Mouse (Mus musculus): Measurements from ENCODE around the gene Rorb.

Rorb gene

DNA sequence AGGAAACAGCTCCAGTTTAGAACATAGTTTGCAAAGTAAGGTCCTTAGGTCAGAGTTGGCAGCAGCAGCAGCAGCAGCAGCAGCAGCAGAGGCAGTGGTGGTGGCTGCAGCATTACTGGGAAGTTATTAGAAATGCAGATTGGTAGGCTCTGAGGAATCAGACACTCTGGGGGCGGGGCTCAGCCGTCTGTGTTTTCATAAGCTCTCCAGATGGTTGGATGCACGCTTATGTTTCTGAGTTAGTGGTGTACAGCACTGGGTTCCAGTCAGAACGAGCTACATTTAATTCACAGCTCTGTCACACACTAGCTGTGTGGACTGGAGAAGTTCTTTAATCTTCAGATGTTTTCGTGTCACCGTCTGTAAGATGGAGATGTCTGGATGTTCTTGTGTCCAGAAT, 105.9 kb downstream of the Rorb start:
- DNase-seq (ENCODE audit: low spot score in 2 of 2), result no peak

DNA sequence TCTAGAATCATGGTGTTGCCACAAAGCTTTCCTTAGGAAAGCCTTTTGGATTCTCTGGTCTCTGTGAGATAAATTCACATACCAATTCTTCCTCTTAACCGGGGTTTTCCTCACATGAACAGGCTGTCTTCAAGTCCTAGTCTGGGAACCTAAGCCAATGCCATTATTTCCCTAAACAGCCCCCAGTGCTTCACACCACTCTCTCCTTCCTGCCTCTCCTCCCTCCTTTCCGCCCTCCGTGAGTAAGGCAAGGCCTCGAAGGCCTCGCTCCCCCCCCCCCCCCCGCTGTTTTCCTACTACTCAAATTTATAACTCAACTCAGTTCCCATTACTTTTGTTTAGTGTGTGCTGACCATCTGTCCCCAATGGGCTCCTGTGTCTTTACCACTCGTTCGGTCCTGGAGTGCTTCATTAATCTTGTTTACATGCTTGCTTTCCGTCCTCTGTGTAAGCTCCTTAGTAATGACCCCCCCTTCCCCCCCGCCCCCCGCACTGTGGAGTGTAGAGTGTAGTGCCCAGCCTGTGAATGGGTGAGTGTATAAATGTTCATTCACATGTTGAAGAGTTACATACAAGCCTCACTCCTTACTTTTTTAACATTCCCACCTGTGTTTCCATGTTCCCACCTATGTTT, 106.9 kb downstream of the Rorb start:
- no peak for DNase-seq (ENCODE audit: low spot score in 2 of 2)

DNA sequence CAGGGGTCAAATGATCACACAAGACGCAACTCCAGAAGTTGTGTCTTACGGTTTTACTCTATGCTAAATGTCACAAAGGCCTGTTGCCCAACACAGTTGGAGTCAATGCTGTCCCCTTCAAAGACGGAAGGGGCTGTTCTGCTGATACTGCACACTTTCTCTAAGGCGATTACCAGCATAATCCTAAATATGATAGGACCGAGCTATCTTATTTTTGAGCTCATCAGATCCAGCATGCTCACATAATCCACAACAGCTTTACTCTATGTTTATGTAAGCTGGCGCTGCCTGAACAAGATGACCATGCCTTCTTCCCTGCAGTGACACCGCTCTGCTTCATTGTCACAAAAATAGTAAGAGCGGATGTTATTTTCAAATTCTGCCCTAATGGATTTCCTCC, 112.0 kb downstream of the Rorb start:
- DNase-seq (ENCODE audit: low spot score in 2 of 2), result no peak

DNA sequence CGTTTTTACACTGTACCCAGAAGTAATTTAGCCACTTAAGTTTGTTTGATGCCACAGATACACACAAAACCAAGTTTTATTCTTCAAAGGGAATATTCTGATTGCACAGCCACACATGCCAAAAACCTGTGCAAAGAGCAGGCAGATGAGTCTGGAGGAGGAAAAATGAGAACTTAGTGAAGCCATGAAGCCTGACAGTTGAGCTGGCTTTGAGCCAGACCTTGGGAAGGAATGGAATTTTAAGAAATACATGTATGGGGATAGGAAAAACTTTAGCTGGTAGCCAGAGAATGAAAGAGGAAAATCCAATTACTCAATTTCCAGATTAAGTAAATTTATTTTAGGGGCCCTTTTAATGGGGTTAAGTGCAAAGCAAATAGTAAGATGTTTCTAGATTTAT, 113.3 kb downstream of the Rorb start:
- DNase-seq (ENCODE audit: low spot score in 2 of 2), result no peak

DNA sequence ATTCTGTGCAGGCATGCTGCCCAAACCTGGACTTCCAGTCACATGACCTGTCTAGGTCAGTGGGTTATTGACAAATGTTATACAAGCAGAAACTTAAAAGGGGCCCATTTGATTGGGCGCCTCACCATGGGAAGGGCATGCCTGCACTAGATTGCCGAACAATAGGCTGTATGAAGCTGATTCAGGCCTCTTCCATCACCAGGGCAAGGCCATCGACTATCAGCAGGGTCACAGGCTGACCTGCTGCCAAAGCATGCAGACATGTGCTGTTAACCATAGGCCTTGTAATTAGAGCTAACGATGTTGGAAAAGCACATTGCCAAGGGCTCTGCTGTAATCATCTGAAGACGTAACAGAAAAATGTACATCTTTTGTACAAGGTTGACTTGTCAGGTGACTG, 131.0 kb downstream of the Rorb start:
- no peak for DNase-seq (ENCODE audit: low spot score in 2 of 2)

DNA sequence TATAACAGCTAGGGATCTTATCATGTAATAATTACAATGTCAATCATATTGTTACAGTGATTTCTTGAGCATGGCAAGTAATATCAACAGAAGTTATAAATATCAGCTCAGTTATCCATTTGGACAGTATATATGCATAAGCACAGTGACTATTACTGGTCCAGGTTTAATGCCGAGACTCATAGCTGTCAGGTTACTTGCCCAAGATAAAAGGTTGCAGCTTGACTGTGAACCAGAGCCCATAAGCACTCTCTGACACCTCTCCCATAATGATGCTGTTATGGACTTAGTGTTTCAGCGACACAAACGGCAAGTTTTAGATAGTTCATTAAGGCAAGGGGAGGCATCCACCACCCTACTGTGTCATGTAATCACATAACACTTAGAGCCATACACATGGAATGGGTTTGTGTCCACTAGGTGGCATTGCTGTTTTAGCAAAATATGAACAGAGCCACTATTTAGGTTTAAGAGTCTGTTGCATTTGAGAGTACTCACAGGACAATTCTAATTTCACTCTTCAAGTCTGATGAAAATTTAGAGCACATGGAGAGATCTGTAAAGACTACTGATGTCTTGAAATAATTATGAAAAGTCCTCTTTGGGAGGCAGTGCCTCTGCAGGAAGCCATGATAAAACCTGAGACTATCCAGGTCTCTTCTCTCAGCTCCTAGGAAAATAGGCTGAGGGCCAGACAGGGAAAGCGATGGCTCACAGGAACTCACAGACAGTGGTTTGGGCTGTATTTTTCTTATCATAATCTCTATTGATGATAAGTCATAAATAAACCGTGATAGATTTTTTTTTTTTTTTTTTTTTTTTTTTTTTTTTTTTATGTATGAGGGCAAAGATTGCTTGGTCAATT, 136.0 kb downstream of the Rorb start:
- DNase-seq (ENCODE audit: low spot score in 2 of 2), result no peak

DNA sequence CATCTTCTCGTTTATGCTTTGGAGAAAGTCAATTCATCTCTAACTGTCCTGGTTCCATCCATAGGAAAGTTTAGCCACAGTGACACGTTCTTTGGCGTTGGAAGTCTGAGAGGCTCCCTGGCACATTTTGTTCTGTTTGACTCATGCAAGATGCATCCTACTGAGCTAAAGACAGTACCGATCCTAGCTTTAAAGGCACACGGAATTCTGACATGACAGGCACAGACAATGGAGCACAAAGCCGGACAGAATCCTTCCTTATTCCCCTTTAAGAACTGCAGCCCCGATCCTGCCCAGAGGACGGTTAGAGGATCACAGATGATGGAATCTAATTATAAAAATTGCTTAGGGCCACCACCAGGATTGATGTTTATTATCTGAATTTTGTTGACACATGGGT, 141.6 kb downstream of the Rorb start:
- no peak for DNase-seq (ENCODE audit: low spot score in 2 of 2)

DNA sequence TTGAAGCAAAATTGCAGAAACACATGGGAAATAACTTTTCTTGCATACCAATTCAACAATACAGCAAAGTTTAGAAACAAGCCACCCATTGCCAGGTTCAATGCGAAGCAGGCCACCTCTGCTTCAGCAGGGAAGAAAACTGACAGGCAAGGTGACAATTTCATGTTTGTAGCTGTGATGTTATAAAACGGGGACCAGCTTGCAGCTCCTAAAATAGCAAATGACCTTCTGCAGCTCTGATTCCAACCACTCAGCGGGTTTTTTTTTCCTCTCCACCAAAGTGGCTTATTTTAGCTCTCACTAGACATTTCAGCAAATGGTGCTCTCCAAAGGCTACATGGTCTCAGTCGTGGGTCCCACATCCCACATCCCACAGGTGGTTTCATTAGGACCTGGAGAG, 143.7 kb downstream of the Rorb start:
- DNase-seq (ENCODE audit: low spot score in 2 of 2), result no peak

DNA sequence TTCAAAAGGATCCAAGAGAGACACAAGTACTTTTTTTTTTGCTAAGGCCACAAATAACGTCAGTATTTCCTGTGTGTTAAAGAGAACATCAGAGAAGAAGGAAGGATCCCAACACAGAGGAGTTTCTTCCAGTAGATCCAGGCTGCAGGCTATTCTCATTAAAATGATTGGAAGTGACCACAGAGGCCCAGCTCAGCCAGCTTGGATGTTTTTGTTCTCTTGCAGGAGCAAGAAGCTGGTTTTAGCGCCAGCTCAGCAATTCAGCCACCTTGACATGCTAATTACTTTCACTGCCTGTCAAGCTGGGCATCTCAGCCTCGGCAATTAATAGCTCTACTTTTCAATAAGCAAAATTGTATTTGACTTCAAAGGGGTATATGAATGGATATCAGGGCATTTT, 151.1 kb downstream of the Rorb start:
- no peak for DNase-seq (ENCODE audit: low spot score in 2 of 2)

DNA sequence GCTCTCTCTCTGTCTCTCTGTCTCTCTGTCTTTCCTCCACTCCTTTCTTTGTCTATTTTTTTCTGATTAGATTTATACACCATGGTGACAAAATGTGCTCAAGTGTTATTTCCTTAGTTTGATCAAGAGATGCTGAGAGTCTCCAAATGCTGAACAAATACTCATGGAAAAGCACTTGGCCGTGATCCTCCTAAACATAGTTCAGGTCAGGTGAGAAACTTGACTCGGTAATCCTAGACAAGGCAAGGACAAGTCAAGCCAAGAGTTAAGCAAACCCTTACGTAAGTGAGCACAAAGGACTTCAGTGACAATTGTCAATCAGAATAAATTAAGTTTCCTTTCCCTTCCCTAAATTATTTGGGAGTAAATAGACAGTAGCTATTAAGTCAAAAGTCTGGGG, 158.2 kb downstream of the Rorb start:
- DNase-seq (ENCODE audit: low spot score in 2 of 2), result no peak

DNA sequence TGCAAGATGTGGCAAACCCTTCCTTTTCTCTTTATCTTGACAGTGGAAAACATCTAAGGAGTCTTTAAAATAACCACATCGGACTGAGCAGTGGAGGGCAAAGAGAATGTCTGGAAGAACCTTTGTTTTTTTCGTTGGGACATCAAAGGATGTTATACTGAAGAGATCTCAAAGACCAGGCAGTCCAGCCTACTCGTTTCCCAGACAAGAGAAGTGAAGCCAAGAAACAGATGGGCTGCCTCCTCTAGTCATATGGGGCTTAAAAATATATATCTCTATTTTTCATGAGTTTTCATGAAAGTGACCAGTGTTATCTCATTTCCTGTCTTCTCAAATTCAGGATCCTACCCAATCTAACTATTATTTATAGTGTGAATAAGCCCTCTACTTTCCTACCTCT, 163.8 kb downstream of the Rorb start:
- DNase-seq (ENCODE audit: low spot score in 2 of 2), result no peak

DNA sequence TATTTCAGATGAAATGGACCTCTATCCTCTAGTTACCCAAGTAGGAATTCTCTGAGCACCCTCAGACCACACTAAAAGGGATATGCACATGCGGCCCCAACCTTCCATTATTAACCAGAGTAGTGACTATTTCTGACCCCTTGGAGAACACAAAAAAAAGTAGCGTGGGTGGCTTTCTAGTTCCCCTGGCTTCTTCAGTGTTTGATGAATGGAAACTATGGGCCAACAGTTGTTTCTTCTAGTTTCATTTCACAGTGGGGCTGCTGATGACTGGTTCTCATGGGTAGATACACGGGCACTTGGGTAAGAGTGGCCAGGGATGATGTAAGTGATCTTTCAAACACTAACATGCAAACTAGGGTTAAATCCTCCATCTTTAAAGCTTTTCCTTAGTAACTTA, 165.7 kb downstream of the Rorb start:
- DNase-seq (ENCODE audit: low spot score in 2 of 2), result no peak

DNA sequence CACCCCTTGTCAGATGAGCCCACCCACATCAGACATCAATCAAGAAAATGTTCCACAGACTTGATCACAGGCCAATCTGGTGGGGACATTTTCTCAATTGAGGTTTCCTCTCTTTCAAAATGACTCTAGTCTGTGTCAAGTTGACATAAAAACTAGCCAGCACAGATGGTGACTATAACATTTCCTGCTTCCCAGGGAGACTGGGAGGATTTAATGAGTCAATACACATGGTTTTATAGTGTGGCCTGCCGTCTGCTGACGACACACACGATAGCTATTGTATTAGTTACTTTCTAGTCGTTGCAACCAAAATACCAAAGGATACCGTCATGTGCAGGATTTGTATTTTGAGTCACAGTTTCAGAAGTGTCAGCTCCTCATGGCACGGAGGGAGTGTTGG, 169.6 kb downstream of the Rorb start:
- DNase-seq (ENCODE audit: low spot score in 2 of 2), result no peak

DNA sequence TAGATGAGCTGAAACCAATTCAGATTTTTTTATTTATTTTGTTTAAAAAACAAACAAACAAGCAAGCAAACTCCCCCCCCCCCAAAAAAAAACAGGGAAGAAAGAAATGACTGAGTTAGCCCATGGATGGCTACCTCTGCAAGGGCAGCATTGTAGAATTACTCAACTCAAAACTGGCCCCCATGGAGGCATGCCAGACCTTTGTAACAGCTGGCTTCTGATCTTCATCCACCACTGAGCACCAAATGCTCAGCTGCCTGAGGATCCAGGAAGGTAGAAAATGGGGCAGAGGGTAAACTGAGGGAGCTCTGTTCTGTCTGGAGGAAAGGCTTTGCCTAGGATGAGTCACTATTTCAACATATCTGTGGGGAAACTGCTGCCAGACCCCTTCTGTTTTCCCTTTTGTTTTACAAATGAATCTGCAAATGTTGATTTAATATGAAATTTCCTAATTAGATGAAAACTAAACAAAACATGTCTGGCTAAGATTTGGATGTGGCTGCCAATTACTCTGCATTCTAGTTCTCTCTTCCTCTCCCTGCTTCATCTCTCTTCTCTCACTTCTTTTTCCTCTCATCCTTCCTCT, 199.1 kb downstream of the Rorb start:
- no peak for DNase-seq (ENCODE audit: low spot score in 2 of 2)

DNA sequence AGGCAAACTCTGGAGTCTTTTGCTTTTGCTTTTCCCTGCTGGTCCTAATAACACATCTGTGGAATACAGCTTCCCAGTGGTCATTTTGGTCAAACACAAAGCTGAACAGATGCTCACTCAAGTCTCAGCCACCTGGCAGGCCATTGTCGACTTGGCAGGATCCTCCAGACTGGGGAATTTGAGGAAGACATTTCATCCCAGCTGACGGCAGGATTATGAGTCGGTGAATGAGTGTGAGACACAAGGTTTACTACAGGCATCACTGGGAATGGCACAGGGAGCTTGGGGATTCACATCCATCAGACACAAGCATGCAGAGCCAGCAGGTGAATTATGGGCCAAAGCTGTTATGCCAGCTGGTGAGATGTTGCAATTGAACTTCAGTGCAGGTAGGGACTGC, 201.4 kb downstream of the Rorb start:
- no peak for DNase-seq (ENCODE audit: low spot score in 2 of 2)

DNA sequence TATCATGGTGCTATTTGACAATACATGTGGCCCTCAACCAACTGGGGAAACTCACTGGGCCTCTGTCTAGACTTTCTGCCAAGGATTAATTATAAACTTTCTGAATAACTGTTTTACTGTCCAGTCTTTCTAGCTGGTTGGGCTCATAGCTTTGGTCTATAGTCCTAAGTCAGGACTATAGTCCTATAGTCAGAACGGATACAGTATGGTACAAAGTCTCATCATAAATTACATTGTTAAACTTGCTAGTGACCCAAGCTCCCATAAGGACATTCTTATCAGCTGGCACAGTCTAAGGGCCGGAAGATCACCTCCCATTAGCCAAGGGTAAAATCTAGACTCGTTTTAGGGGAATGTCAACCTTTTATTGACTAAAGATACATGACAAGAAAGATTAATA, 205.5 kb downstream of the Rorb start:
- DNase-seq (ENCODE audit: low spot score in 2 of 2), result no peak

DNA sequence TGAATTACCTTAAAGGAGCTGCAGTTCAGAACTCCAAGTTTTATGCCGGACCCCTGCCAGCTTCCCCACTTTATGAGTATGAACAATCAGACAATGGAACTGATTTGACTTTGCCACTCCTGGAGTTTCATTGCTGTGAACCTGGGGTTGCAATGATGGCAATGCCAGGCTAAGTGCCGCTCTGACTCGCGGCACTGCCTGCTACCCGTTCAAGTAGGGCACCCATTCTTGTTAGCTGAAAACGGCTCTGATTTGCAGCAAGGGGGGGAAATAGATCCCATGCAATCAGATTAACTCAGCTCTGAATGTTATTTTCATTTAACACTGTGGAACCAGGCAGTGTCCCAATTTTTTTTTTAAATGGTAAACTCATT, 208.3 kb downstream of the Rorb start:
- DNase-seq (ENCODE audit: low spot score in 2 of 2), result no peak

DNA sequence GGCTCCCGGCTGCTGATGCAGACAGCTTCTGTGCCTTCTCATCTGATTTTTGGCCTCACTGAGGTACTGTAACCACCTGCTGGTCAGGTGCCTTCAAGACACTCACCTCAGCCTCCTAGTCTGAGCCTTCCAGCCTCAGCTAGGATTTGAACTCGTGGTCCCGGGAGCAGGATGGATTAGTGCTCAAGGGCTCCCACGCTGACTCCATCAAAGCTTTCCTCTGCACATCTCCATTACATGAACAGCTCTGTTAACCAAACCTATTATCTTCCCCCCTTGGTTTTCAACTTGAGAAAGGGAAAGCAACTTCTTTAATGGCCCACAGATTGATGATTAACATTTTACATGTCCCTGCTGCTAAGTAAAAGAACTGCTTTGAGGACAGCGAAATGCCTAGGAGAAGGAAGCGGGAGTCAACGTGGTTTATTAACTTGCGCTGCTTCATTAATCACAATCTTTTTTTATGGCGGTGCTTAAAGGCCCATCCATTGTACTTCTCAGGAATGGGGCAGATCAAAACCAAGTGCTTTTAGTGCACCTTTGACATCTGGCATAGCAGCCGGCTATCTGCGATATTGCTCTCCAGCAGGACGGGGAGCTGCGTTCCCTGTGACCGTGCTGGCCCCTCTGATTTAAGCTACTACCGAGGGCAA, 208.8 kb downstream of the Rorb start:
- no peak for DNase-seq (ENCODE audit: low spot score in 2 of 2)

DNA sequence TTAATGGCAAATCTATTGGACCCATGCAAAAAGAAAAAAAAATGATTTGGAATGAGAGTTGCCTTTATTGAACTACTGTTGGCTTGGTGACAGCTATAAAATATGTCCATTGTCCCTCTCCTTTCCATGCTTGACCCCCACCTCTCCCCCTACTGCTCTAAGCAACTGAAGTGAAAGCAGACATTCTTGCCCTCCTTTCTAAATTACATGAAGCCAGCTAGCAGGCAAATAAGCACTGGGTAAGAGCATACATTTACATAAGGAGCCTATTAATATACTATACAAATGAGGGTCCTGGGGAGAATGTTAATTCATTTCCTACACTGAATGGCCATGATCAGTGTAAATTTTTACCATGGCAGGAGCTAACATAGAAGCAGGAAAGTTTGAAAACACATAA, 212.8 kb downstream of the Rorb start:
- DNase-seq (ENCODE audit: low spot score in 2 of 2), result no peak

DNA sequence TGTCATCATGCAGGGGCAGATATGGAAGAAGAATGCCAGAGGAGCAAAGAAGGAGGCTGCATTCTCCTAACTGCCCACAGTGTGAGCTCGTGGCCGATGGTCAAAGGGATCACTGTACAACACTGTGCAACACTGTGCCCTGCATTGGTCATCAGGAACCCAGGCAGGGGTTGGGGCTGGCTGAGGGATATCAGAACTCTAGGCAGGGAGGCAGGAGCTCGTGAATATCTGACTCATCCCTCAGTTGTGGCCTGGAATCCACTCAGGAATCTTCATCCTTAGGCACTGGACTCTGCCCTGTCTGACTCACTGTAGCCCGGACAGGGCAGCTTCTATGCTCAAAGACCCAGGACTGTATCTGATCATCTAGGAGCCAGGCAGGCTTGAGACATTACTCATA, 220.8 kb downstream of the Rorb start:
- DNase-seq (ENCODE audit: low spot score in 2 of 2), result no peak

DNA sequence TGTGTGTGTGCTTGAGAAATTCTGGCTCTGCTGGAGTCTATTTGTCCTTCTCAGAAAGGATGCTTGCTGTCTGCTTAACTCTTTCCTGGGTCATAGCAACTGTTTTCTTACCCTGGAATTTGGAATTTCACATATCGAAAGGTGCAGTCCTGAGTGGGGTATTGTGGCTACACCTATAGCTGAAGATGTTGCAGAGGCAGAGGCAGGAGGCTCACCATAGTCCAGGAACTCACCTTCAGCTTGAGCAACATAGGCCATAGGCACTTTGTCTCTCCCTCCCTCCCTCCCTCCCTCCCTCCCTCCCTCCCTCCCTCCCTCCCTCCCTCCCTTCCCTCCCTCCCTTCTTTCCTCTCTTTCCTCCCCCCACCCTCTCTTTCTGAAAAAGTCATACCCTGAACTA, 221.4 kb downstream of the Rorb start:
- no peak for DNase-seq (ENCODE audit: low spot score in 2 of 2)

DNA sequence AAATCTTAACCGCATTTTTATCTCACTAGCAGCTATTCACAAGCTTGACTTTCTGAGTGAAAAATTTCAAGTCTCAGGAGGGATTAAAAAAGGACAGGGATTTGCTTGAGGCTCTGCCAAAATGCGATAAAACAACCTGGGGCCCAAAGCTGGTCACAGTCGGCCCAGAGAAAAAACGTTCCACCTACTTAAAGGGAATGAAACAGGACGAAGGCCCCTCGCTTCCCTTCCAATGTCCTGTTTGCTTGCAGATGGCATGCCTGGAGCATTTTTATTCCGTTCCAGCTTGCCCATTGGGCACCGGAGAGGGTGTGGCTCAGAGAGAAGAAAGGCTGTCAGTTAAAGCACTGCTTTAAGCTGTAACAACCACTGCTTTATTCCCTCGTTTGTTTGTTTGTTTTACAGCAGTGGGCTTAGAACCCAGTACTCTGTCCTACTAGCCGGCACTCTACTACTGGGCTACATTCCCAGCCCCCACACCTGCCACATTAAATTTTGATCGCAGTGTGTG, 221.8 kb downstream of the Rorb start:
- no peak for DNase-seq (ENCODE audit: low spot score in 2 of 2)
